Mouse (Mus musculus): ENCODE data around the gene Cenpb.

- no peak for TF ChIP-seq CTCF (conservative IDR thresholded peaks at IDR 0.05; ENCODE audit: insufficient read depth, insufficient read length, low read depth, low read length)
- TF ChIP-seq POLR2A (IDR thresholded peaks at IDR 0.05; ENCODE audit: low read depth, low read length) = no peak
These were observed 4.5 kb downstream of the Cenpb start for GRCm38 (mm10) chr2:131175286-131175944.
